Mouse (Mus musculus): ENCODE data around the gene Gm7324. TPM values are rescaled to one million over a fixed set of nuclear protein-coding genes. Genes with fewer than 3 reads are reported as not detected.
"Not testable (repeated sequence)": the region's sequence is repeated elsewhere in the genome, so short reads cannot be mapped to it uniquely, and the experiment has no call there.

Gene Gm7324
- 0.29 and 0.44 TPM in 2 replicates for polyA plus RNA-seq (2012; rRNA removed)

DNA sequence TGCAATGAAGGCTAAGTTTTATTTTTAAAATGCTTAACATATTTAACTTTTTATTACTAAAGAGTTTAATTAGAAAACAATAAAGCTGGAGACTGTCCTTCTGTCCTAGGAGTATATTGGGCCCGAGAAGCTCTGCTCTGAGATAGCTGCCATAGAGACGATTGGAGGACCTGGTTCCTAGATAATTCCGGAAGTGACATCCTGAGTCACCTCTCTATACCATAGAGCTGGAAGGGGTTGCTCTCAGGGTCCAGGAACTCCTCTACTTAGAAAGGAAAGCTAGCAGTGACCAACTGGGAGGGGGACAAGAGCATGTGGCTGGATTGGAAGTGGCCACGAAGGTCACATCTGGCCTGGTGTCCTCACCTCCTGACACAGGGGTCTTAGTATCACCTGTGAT, at the start of gene Gm7324:
Gm7324 (plus strand) TSS at position 208 of the 400 bp plus-strand sequence.
- H3K4me3 ChIP-seq (ENCODE audit: insufficient read depth, low read length); H3K4me1 ChIP-seq (ENCODE audit: control insufficient read depth, insufficient read depth, low read length); H3K27ac ChIP-seq (ENCODE audit: insufficient read depth, low read length): not testable (repeated sequence)

DNA sequence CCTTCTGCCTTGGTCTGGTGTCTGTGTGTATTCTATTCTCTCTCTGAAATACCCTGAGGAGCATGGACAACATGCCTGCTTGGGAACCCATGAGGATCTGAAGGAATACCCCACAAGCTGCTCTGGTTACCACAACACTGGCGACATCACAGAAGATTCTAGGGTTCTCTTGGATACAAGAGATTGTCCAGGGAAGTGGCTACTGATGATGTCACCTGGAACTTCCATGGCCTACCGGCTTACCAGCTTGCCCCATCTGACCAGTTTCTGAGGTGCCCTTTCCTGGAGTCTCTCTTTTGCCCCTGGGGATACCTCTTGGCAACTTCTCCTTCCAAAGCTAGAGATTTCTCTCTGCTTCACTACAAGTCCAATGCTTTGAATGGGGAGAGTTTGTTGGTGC, 20.5 kb upstream of the Gm7324 start, which contains the start of gene Gm8165:
Gm8165 (minus strand) TSS at position 101 of the 400 bp plus-strand sequence.
- H3K27ac ChIP-seq (ENCODE audit: insufficient read depth, low read length); H3K4me3 ChIP-seq (ENCODE audit: insufficient read depth, low read length); H3K4me1 ChIP-seq (ENCODE audit: control insufficient read depth, insufficient read depth, low read length): not testable (repeated sequence)

DNA sequence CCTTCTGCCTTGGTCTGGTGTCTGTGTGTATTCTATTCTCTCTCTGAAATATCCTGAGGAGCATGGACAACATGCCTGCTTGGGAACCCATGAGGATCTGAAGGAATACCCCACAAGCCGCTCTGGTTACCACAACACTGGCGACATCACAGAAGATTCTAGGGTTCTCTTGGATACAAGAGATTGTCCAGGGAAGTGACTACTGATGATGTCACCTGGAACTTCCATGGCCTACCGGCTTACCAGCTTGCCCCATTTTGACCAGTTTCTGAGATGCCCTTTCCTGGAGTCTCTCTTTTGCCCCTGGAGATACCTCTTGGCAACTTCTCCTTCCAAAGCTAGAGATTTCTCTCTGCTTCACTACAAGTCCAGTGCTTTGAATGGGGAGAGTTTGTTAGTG, 29.8 kb downstream of the Gm7324 start, which contains the start of gene Gm16506:
Gm16506 (minus strand) TSS at position 101 of the 400 bp plus-strand sequence.
- H3K4me3 ChIP-seq (ENCODE audit: insufficient read depth, low read length); H3K4me1 ChIP-seq (ENCODE audit: control insufficient read depth, insufficient read depth, low read length); H3K27ac ChIP-seq (ENCODE audit: insufficient read depth, low read length): not testable (repeated sequence)

DNA sequence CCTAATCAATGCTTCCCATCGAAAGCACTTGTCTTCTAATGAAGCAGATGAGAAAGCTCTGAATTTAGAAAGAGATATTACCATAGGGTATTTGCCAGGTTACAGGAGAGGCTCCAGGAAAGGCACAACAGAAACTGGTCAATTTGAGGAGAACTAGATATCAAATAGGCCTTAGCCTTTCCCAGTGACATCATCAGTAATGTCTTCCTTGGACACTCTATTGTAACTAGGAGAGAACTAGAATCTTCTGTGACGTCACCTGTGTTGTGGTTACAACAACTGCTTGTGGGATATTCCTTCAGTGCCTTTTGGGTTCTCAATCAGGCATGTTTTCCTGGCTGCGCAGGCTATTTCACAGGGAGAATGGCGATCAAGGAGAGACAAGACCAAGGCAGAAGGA, 49.9 kb downstream of the Gm7324 start, which contains the start of gene Gm6526:
Gm6526 (plus strand) TSS at position 301 of the 400 bp plus-strand sequence.
- H3K27ac ChIP-seq (ENCODE audit: insufficient read depth, low read length); H3K4me1 ChIP-seq (ENCODE audit: control insufficient read depth, insufficient read depth, low read length); H3K4me3 ChIP-seq (ENCODE audit: insufficient read depth, low read length): not testable (repeated sequence)

Other genes with a start within 250 kb of the Gm7324 start
- gene Gm5799, start 154.3 kb upstream of the Gm7324 start, polyA plus RNA-seq (2012; rRNA removed) = not detected in 2 replicates
- gene Gm17654, start 118.7 kb upstream of the Gm7324 start, polyA plus RNA-seq (2012; rRNA removed) = not detected in 2 replicates
- not detected in 2 replicates for gene Gm10375, start 89.8 kb upstream of the Gm7324 start, polyA plus RNA-seq (2012; rRNA removed)
- not detected in 2 replicates for gene Gm8165, start 20.6 kb upstream of the Gm7324 start, polyA plus RNA-seq (2012; rRNA removed)
- gene Gm16506, start 29.7 kb downstream of the Gm7324 start, polyA plus RNA-seq (2012; rRNA removed) = not detected in 2 replicates
- gene Gm6526, start 50.0 kb downstream of the Gm7324 start, polyA plus RNA-seq (2012; rRNA removed) = not detected in 2 replicates
- gene Gm8180, start 86.9 kb downstream of the Gm7324 start, polyA plus RNA-seq (2012; rRNA removed) = not detected in 2 replicates
- not detected in 2 replicates for gene Ear1, start 177.7 kb downstream of the Gm7324 start, polyA plus RNA-seq (2012; rRNA removed)
- gene Ear10, start 225.7 kb downstream of the Gm7324 start, polyA plus RNA-seq (2012; rRNA removed) = not detected in 2 replicates
- 0.28 and 0.29 TPM in 2 replicates for gene Gm8113, start 227.6 kb downstream of the Gm7324 start, polyA plus RNA-seq (2012; rRNA removed)